Mouse (Mus musculus) neural tube, embryonic 12.5 days (tissue): ENCODE results near the gene Igsf11. TPM values are rescaled to one million over a fixed set of nuclear protein-coding genes. Genes with fewer than 3 reads are reported as not detected.
A peak's percentile ranks its signal among the peaks of the same experiment; 100 is the strongest.

Experiments used
- ATAC-seq: fragments of 200-750 bp; cut with Nextera tagmentation; 2 replicates; pipeline ENCODE4 v1.8.0; 2017; ENCODE audit warnings: low read depth, mild to moderate bottlenecking, moderate TSS enrichment, moderate library complexity; ENCODE audit not compliant: low FRiP score
- H3K27ac ChIP-seq: fragments of 300-500 bp; sonication (generic); 2 replicates; pipeline ENCODE4 v1.5.1; 2016
- H3K27me3 ChIP-seq: fragments of 300-500 bp; sonication (generic); replicated peaks from 2 replicates; pipeline ENCODE4 v1.6.1; 2016; ENCODE audit warnings: mild to moderate bottlenecking
- H3K36me3 ChIP-seq: fragments of 300-500 bp; sonication (generic); 2 replicates; pipeline ENCODE4 v1.6.1; 2016; ENCODE audit warnings: mild to moderate bottlenecking
- H3K4me1 ChIP-seq: fragments of 300-500 bp; sonication (generic); 2 replicates; pipeline ENCODE4 v1.6.1; 2016
- H3K4me2 ChIP-seq: fragments of 300-500 bp; sonication (generic); replicated peaks from 2 replicates; pipeline ENCODE4 v1.6.1; 2016; ENCODE audit warnings: mild to moderate bottlenecking
- H3K4me3 ChIP-seq: fragments of 300-500 bp; sonication (generic); 2 replicates; pipeline ENCODE4 v1.5.1; 2016
- H3K9ac ChIP-seq: fragments of 300-500 bp; sonication (generic); 2 replicates; pipeline ENCODE4 v1.6.1; 2016; ENCODE audit warnings: mild to moderate bottlenecking
- H3K9me3 ChIP-seq: fragments of 300-500 bp; sonication (generic); 2 replicates; pipeline ENCODE4 v1.6.1; 2016; ENCODE audit warnings: mild to moderate bottlenecking
- WGBS: fragments of 180-500 bp; shearing (Covaris S2); methylation state at CpG from one replicate; pipeline ENCODE4 v1.1.7; 2016; 5-methylcytosine and 5-hydroxymethylcytosine counted together
- polyA plus RNA-seq: library from polyadenylated mRNA; unstranded; fragments of >200 nt; fragmentation: Nextera tagmentation; extraction: Ambion mirVana; gene quantifications from 2 replicates; pipeline ENCODE4 v1.2.1, GENCODE M21; 2016

The Igsf11 gene
- polyA plus RNA-seq, result 4.3 and 4.6 TPM in 2 replicates

DNA sequence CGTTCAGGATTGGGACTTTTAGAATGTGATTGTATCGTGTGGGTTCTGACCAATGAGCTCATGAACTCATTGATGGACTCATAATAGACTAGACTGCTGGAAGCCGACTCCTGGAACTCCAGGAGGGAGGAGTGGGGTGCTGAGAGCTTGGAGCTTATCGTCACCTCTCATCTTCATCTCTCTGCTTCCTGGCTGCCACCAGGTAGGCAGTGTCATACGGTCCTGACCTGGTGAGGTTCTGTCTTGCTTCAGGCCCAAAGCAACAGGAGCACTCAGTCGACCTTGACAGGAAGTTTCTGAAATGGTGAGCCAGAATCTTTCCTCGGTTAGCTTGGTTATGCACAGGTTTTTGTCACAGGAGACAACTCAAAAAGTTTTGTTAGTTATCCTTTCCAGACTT is at the start of gene Igsf11:
TSS of gene Igsf11 (plus strand) at position 301 of the 400 bp plus-strand sequence.
- Histone ChIP-seq H3K4me2 (no peak within 1 kb of the TSS), H3K36me3 (no peaks in the 10 kb centered on the region), H3K9me3 (no peaks in the 10 kb centered on the region), H3K4me1 (no peaks in the 10 kb centered on the region), H3K4me3 (no peak within 1 kb of the TSS), H3K27ac (no peak within 1 kb of the TSS), H3K27me3 (no peaks in the 10 kb centered on the region), H3K9ac (no peak within 1 kb of the TSS)
- 84% methylated on average over 7 of the region's 7 CpGs for WGBS
- no peak for ATAC-seq

DNA sequence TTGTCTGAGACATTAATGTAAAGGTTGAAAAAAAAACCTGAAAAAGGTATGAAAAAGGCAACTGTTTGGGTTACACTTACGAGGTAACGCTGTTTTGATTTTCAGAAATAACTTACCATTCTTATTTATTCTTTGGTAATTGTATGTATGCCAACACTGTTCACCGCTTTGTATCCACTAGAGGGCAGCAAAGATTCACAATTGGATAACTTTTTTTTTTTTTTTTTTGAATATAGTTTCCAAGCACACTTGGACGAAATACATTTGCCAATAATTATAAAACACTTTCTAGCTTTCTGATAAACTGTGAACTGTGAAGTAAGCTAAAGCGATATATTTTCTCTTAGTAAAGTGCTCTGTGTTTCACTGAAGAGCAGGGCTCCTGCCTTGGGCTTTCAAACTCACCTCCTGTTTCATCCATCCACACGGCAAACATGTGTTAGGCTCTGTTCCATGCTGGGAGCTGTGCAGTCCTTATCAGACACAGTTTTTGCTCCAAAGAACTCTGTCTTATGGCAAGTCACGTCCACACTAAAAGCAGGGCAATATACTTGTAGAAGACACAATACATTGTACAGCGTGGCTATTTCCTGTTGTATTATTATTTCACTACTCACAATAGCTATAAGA is 34.2 kb upstream of the Igsf11 start:
- Histone ChIP-seq H3K27ac (no peak overlapping the region), H3K4me1 (no peaks in the 10 kb centered on the region), H3K27me3 (no peaks in the 10 kb centered on the region), H3K36me3 (no peaks in the 10 kb centered on the region), H3K9ac (no peak overlapping the region), H3K9me3 (no peaks in the 10 kb centered on the region), H3K4me3 (no peak overlapping the region), H3K4me2 (no peak overlapping the region)
- no peak for ATAC-seq
- WGBS, result 37% methylated on average over 8 of the region's 8 CpGs

DNA sequence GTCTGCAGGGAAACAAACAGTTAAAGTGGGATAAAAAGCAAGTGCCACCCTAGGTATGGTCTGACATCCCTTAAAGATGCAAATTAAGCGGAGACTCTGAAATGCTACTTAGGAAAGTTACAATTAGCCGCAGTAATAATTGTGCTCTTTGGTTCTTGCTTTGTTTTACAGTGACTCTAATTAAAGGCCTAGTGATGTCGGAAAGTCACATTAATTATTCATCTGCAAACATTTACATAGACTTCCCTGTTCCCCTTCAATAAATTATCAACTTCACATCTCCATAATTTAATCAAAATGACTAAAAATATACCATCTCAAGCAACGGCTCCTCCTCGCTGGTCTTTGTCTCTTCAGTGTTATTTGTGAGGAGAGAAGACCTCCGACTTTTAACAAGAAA is 31.9 kb upstream of the Igsf11 start:
- no peak overlapping the region for H3K4me3 ChIP-seq
- H3K4me2 ChIP-seq, result no peak overlapping the region
- H3K27ac ChIP-seq, result no peak overlapping the region
- H3K36me3 ChIP-seq, result no peaks in the 10 kb centered on the region
- no peaks in the 10 kb centered on the region for H3K4me1 ChIP-seq
- 55% methylated on average over 6 of the region's 6 CpGs for WGBS
- no peaks in the 10 kb centered on the region for H3K9me3 ChIP-seq
- no peak overlapping the region for H3K9ac ChIP-seq
- no peak for ATAC-seq
- no peaks in the 10 kb centered on the region for H3K27me3 ChIP-seq

DNA sequence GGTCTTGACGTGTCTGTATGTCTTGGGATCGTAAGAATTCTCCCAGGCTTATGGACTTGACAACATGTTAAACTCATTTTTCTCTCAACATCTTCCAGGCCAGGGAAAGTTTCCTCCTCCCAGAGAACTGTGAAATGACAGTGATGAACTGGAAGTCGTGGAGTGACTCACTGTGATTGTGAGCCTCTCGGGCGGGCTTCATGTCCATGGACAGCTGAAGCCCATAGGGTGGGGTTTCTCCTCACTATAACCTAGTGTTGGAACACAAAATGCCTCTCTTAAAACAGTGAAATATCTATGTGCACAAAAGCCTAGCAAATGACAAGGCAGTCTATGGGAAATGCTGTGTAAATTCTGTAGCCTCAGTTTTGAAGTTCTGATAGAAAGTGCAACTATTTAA is 28.1 kb upstream of the Igsf11 start:
- whole genome bisulfite sequencing, result 87% methylated on average over 5 of the region's 5 CpGs
- no peaks in the 10 kb centered on the region for H3K9me3 ChIP-seq
- no peak for ATAC-seq
- H3K27ac ChIP-seq, result no peak overlapping the region
- H3K4me2 ChIP-seq, result no peak overlapping the region
- no peaks in the 10 kb centered on the region for H3K4me1 ChIP-seq
- H3K9ac ChIP-seq, result no peak overlapping the region
- no peak overlapping the region for H3K4me3 ChIP-seq
- no peaks in the 10 kb centered on the region for H3K36me3 ChIP-seq
- no peaks in the 10 kb centered on the region for H3K27me3 ChIP-seq

DNA sequence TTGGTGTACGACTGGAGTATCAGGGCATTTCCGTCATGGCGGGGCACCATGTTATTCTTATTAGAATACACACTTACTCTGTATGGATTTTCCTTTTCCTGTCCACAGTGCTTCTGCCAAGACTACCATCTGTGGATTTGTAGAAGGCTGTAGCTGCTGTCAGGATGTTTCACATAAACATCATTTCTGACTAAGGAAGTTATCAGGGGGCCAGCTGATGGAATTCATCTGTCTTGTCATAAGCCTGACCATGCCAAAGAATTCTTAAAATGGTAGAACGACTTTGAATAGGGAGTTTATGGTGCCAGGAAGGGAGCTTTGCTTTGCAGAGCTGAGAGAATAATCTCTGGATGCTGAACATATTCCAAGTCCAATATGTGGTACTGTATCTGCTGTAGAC is 19.2 kb upstream of the Igsf11 start:
- WGBS, result 94% methylated on average over 4 of the region's 4 CpGs
- no peaks in the 10 kb centered on the region for H3K27me3 ChIP-seq
- no peaks in the 10 kb centered on the region for H3K9me3 ChIP-seq
- H3K4me2 ChIP-seq, result no peak overlapping the region
- H3K4me1 ChIP-seq, result no peaks in the 10 kb centered on the region
- no peak for ATAC-seq
- H3K36me3 ChIP-seq, result no peaks in the 10 kb centered on the region
- no peak overlapping the region for H3K9ac ChIP-seq
- no peak overlapping the region for H3K4me3 ChIP-seq
- H3K27ac ChIP-seq, result no peak overlapping the region

DNA sequence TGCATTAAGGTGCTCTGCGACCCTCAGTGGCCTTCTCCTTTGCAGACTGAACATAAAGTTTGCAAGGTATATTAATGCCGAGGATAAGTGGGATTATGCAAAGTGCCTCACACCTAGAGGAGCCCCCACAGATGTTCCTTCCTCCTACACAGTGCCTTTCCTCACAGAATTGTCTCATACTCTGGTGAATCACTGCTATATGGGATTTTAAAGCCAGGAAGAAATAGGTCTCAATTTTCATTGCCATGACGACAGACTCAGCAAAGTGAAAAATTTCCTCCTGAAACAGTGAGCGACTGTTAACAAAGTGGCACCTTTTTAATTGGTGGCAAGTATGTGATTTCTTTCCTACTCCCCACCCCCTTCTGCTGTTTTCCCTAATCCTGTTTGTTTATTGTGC is 18.0 kb upstream of the Igsf11 start:
- WGBS, result 48% methylated on average over 4 of the region's 4 CpGs
- H3K27me3 ChIP-seq, result no peaks in the 10 kb centered on the region
- no peak overlapping the region for H3K4me2 ChIP-seq

DNA sequence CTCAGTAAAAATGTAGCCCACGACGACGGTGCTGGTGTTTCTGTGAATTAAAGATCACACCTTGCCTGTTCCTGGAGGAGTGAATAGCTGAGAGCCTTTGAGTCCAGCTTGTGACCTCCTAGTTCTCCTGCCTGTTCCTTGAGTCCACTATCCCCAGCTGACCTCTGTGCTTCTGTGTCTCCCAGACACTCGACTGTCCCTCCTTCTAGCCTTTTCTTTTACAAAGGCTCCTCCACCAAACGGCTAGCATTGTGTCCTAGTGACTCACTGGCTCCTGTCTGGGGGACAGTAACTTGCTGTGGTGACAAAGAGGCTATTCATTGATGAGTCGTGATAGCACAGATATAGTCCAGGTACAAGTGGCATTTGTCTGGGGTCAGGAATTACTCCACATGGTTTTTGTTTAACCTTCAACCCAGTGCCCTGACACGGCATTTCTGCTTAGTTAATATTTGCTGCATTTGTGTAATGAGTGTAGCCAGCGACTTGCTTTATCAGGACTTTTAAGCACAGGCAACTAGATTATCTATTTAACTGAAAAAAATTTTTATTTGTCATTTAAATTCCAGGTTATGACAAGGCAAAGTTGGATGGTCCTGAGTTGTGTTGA is 6.5 kb downstream of the Igsf11 start:
- Histone ChIP-seq H3K9me3 (no peaks in the 10 kb centered on the region), H3K4me1 (no peaks in the 10 kb centered on the region), H3K4me3 (no peak overlapping the region), H3K36me3 (no peaks in the 10 kb centered on the region), H3K27ac (no peak overlapping the region), H3K9ac (no peak overlapping the region), H3K27me3 (0 out of 2 replicates have a peak, but pooled peaks cover 3% of the 10 kb centered on the region), H3K4me2 (no peak overlapping the region)
- ATAC-seq, result no peak
- 54% methylated on average over 8 of the region's 8 CpGs for WGBS

More for the DNA sequence above, 18.0 kb upstream of the Igsf11 start:
- Histone ChIP-seq H3K9me3 (no peaks in the 10 kb centered on the region), H3K4me1 (no peaks in the 10 kb centered on the region), H3K27ac (no peak overlapping the region), H3K9ac (no peak overlapping the region), H3K4me3 (no peak overlapping the region), H3K36me3 (no peaks in the 10 kb centered on the region)
- no peak for ATAC-seq

DNA sequence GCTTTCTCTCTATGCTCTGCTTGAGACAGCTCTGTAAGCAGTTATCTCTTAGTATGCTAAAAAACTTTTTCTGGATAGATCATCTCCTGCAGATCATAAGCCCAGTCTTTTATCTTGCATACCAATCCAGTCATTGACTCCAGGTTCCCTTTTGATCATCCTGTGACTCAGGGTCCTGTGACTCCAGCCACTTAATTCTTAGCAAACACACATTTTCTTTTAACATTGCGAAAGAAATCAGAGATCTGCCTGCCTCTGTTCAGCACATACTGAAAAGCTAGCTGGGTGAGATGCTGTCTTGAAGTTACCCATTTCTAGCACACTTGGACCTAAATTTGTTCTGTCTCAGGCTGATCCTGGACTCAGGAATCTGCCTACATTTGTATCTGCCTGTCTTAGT is 7.6 kb downstream of the Igsf11 start:
- 0 out of 2 replicates have a peak, but pooled peaks cover 3% of the 10 kb centered on the region for H3K27me3 ChIP-seq
- H3K9ac ChIP-seq, result no peak overlapping the region
- no peaks in the 10 kb centered on the region for H3K4me1 ChIP-seq
- 96% methylated on average over 1 of the region's 1 CpGs for WGBS
- no peak overlapping the region for H3K4me3 ChIP-seq
- H3K9me3 ChIP-seq, result no peaks in the 10 kb centered on the region
- no peak for ATAC-seq
- no peaks in the 10 kb centered on the region for H3K36me3 ChIP-seq
- no peak overlapping the region for H3K27ac ChIP-seq
- no peak overlapping the region for H3K4me2 ChIP-seq

DNA sequence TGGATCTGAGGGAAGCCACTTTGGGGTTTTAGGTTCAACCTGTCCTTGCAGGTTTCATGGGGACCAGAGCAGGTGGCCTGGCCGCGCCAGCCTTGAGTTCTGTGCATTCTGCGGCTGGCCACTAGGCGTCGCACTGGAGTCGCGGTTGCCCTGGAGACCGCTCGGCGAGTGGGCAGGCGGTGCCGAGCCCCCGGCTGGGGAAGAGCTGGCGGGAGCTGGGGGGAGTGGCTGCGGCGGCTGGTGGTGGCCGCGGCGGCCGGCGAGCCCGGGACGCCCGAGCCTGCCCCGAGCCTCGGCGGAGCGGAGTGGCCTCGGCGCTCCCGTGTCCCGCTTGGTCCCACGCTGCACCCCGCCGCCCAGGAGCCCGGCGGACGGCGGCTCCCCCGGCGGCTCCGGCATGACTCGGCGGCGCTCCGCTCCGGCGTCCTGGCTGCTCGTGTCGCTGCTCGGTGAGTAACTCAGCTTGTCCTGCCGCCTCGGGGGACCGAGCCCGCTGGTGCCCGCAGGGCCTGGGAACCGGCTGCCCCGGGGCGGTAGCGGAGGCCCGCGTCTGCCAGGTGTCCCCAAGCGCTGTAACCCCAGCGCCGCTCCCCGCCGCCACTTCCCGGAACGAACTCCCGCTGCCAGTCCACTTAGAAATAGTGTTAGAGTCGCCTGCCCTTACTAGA is 9.8 kb downstream of the Igsf11 start:
- Histone ChIP-seq H3K4me3 (peak overlapping the region; percentile 72), H3K36me3 (no peaks in the 10 kb centered on the region), H3K27ac (no peak overlapping the region), H3K27me3 (0 out of 2 replicates have a peak, but pooled peaks cover 3% of the 10 kb centered on the region), H3K9ac (peak overlapping the region; percentile 70), H3K9me3 (no peaks in the 10 kb centered on the region), H3K4me1 (no peaks in the 10 kb centered on the region), H3K4me2 (peak overlapping the region; percentile 88)
- ATAC-seq, result peak; percentile 95
- WGBS, result under 1% methylated on average over 71 of the region's 71 CpGs

DNA sequence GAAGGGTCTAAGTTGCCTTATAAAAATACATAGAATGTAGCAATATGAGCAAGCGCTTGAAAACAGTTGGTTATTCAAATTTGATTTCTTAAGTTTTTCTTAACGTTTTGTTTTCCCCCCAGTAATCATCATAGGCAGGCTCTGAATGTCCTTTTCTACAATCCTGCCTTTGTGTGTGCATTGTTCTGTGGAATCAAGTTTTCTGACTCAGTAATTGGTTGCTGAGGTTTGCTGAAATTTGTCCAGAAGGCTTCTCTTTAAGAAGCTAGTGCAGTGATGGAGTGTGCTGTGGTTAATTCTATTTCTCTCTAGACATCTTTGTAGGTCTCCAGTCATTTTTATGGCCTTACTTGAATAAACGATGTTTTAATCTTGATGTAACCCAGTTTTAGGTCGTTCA is 10.5 kb downstream of the Igsf11 start:
- 0 out of 2 replicates have a peak, but pooled peaks cover 3% of the 10 kb centered on the region for H3K27me3 ChIP-seq
- H3K27ac ChIP-seq, result no peak overlapping the region
- 27% methylated on average over 4 of the region's 4 CpGs for WGBS
- no peak for ATAC-seq
- no peaks in the 10 kb centered on the region for H3K4me1 ChIP-seq
- H3K4me3 ChIP-seq, result 0 out of 2 replicates have a peak overlapping the region, but pooled peaks have one; percentile 9
- H3K9me3 ChIP-seq, result no peaks in the 10 kb centered on the region
- H3K36me3 ChIP-seq, result no peaks in the 10 kb centered on the region
- H3K9ac ChIP-seq, result no peak overlapping the region
- peak overlapping the region; percentile 88 for H3K4me2 ChIP-seq

DNA sequence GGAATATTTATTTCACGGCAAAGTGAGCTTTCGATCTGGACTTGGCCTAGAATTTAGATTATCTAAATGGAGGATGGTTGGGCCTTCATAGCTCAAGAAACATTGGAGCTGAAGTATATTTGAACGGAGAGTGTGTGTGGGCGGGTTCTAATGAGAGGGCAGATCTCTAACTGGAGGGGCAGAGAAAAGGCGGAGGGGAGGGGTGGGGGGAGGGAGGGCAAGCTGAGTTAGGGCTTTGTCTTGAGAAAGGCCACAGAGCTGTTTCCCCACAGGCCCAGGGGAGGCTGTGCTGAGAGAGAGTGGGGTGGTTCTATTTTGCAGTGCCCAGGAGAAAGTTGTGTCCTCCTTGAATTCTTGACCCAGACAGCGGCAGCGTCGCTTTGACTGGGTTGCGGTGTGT is 11.7 kb downstream of the Igsf11 start:
- H3K4me2 ChIP-seq, result peak overlapping the region; percentile 88
- H3K27me3 ChIP-seq, result 0 out of 2 replicates have a peak, but pooled peaks cover 3% of the 10 kb centered on the region
- H3K9ac ChIP-seq, result no peak overlapping the region
- H3K4me3 ChIP-seq, result no peak overlapping the region
- no peak for ATAC-seq
- no peaks in the 10 kb centered on the region for H3K4me1 ChIP-seq
- no peaks in the 10 kb centered on the region for H3K9me3 ChIP-seq
- H3K27ac ChIP-seq, result no peak overlapping the region
- WGBS, result 57% methylated on average over 9 of the region's 9 CpGs
- H3K36me3 ChIP-seq, result no peaks in the 10 kb centered on the region

DNA sequence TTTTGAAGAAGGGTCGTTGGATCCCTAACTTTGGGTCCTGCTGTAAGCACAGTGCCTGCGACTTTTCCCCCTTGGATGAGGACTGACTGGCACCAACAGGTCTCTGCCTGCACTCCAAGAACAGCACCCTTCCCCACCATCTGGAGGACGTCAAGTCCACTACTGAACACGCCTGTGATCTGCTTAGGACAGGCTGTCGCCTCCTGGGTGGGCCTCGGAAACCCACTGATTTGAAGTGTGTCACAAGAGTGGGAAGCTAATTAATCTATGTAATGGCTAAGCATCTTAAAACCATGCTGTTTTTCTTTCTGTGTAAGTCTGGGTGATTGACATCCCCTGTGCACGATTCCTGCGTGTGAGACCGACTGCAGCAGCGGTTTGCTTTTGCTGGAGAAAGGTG is 13.4 kb downstream of the Igsf11 start:
- WGBS, result 80% methylated on average over 10 of the region's 10 CpGs
- H3K4me3 ChIP-seq, result no peak overlapping the region
- no peak overlapping the region for H3K4me2 ChIP-seq
- H3K9ac ChIP-seq, result no peak overlapping the region
- ATAC-seq, result no peak
- H3K36me3 ChIP-seq, result no peaks in the 10 kb centered on the region
- H3K27ac ChIP-seq, result no peak overlapping the region
- no peaks in the 10 kb centered on the region for H3K4me1 ChIP-seq
- no peaks in the 10 kb centered on the region for H3K27me3 ChIP-seq
- no peaks in the 10 kb centered on the region for H3K9me3 ChIP-seq
